ENCODE assay signal across 8 mouse cellular contexts in the genomic region with DNA sequence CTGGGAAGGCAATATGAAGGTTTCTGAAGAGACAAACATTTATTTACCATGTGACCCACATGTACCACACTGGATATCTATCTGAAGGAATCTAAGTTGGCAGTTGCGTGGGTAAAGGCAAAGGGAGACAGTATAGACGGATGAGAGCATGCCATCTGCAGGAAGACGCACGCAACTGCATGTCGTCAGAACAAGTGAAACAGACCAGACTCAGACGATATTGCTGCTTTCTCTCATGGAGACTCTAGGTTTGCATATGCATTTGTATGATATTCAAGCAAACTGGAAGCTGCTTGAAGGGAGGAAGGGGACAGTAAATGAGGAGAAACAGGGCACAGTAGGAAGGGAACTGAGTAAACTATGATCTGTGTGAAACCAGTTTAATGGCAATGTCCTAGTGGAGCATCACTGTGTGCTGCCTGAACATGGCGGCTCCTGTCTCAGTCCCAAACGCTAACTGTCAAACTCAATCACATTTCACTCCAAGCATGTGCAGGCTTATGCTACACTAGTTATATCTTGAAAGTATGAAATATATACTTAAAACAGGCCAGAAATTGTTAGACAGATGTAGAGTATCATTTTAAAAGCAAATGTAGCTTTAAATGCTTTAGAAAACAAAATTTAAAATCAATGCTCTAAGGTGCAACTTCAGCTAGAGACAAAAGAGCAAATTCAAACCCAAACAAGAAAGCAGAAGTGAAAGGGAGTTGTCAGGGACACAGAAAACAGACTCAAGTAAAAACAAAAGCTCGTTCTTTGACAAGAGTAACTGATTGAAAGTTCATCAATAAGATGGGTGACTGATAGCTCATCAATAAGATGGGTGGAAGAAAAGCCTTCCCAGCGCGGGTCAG. TPM values are rescaled to one million over a fixed set of nuclear protein-coding genes. Genes with fewer than 3 reads are reported as not detected.
DNase-seq lines count a peak whose midpoint lies in the region; ATAC-seq lines count a peak whose summit lies in the region.

No protein-coding gene starts in this region.

- peaks cover 22% of the 10 kb centered on the region; the same call in 1 of the 2 replicates for H3K36me3 ChIP-seq in midbrain, embryonic 14.5 days (ENCODE audit: control insufficient read depth, insufficient read depth, low read length)
- no peaks in the 10 kb centered on the region for H3K36me3 ChIP-seq in midbrain, embryonic 16.5 days (ENCODE audit: control insufficient read depth, insufficient read depth, low read length)

- H3K9me3 ChIP-seq in midbrain, embryonic 14.5 days (ENCODE audit: control insufficient read depth, low read length) = no peaks in the 10 kb centered on the region
- H3K9me3 ChIP-seq in midbrain, embryonic 16.5 days (replicated peaks; ENCODE audit: control insufficient read depth, low read length, poor library complexity, severe bottlenecking) = no peaks in the 10 kb centered on the region

- peak; percentile 16 to 22 for DNase-seq in cerebellum, postnatal 14 days
- DNase-seq in cerebellum, adult 11 months = no peak
- peak; percentile 57 for DNase-seq in midbrain, embryonic 14.5 days
- DNase-seq in ovary, postnatal 14 days (ENCODE audit: low spot score) = no peak
- no peak for DNase-seq in frontal cortex, postnatal 36 days (ENCODE audit: low spot score in 2 of 2)

- no peak overlapping the region for H3K4me2 ChIP-seq in midbrain, embryonic 14.5 days (ENCODE audit: low read length)
- no peak overlapping the region for H3K4me2 ChIP-seq in midbrain, embryonic 16.5 days (ENCODE audit: low read length)

- H3K4me1 ChIP-seq in midbrain, embryonic 14.5 days (ENCODE audit: control insufficient read depth, insufficient read depth, low read length) = no peaks in the 10 kb centered on the region
- no peaks in the 10 kb centered on the region for H3K4me1 ChIP-seq in midbrain, embryonic 16.5 days (ENCODE audit: control insufficient read depth, insufficient read depth, low read length)

- ATAC-seq in midbrain, embryonic 14.5 days (ENCODE audit: low FRiP score, low TSS enrichment) = no peak
- ATAC-seq in midbrain, embryonic 16.5 days = no peak
- peak; percentile 92 for ATAC-seq in erythroid progenitor cell, adult 5-6 weeks (replicated peaks; ENCODE audit: low FRiP score, poor library complexity, severe bottlenecking)
- peak; percentile 87 for ATAC-seq in megakaryocyte progenitor cell, adult 5-6 weeks (replicated peaks; ENCODE audit: poor library complexity)

- no peak overlapping the region for H3K27ac ChIP-seq in midbrain, embryonic 14.5 days (replicated peaks; ENCODE audit: low read depth, low read length)
- H3K27ac ChIP-seq in midbrain, embryonic 16.5 days (ENCODE audit: low read length) = no peak overlapping the region

- no peaks in the 10 kb centered on the region for H3K27me3 ChIP-seq in midbrain, embryonic 14.5 days (ENCODE audit: control insufficient read depth, insufficient read depth, low read length)
- H3K27me3 ChIP-seq in midbrain, embryonic 16.5 days (ENCODE audit: control insufficient read depth, insufficient read depth, low read depth, low read length) = no peaks in the 10 kb centered on the region

- no peak overlapping the region for H3K9ac ChIP-seq in midbrain, embryonic 14.5 days (replicated peaks; ENCODE audit: low read length)
- H3K9ac ChIP-seq in midbrain, embryonic 16.5 days (ENCODE audit: low read depth, low read length) = no peak overlapping the region

- H3K4me3 ChIP-seq in midbrain, embryonic 14.5 days (replicated peaks; ENCODE audit: low read depth, low read length) = no peak overlapping the region
- no peak overlapping the region for H3K4me3 ChIP-seq in midbrain, embryonic 16.5 days (ENCODE audit: low read depth, low read length)

- 68% methylated on average over 11 of the region's 11 CpGs for WGBS in midbrain, embryonic 14.5 days
- 67% methylated on average over 11 of the region's 11 CpGs for WGBS in midbrain, embryonic 16.5 days

RNA-seq across cellular contexts. Expression of gene Tex9, which starts 24.2 kb away (rescaled TPM):
- 32.1 and 39.7 TPM in 2 replicates for polyA plus RNA-seq in midbrain, embryonic 14.5 days (2014; fragmentation: Nextera tagmentation; extraction: Ambion mirVana)
- 32.7 and 41.2 TPM in 2 replicates for polyA plus RNA-seq in midbrain, embryonic 16.5 days (2015; fragmentation: Nextera tagmentation; extraction: Ambion mirVana)
- total RNA-seq in erythroid progenitor cell, adult 5-6 weeks (2015; ENCODE audit: low replicate concordance) = 25.9 and 51.1 TPM in 2 replicates
- total RNA-seq in erythroid progenitor cell, adult 5-6 weeks (2017; ENCODE audit: low replicate concordance) = 58.1 and 61.0 TPM in 2 replicates
- 8.8 and 17.7 TPM in 2 replicates for total RNA-seq in megakaryocyte progenitor cell, adult 5-6 weeks (2015)
- total RNA-seq in megakaryocyte progenitor cell, adult 5-6 weeks (2017) = 23.1 and 38.9 TPM in 2 replicates

RNA-seq across cellular contexts. Expression of gene Mns1, which starts 30.0 kb away (rescaled TPM):
- 4.9 and 10.3 TPM in 2 replicates for polyA plus RNA-seq in midbrain, embryonic 14.5 days (2014; fragmentation: Nextera tagmentation; extraction: Ambion mirVana)
- polyA plus RNA-seq in midbrain, embryonic 16.5 days (2015; fragmentation: Nextera tagmentation; extraction: Ambion mirVana) = 6.3 and 6.6 TPM in 2 replicates
- 177 and 188 TPM in 2 replicates for total RNA-seq in erythroid progenitor cell, adult 5-6 weeks (2015; ENCODE audit: low replicate concordance)
- total RNA-seq in erythroid progenitor cell, adult 5-6 weeks (2017; ENCODE audit: low replicate concordance) = 146 and 157 TPM in 2 replicates
- 59.4 and 83.2 TPM in 2 replicates for total RNA-seq in megakaryocyte progenitor cell, adult 5-6 weeks (2015)
- 89.7 and 128 TPM in 2 replicates for total RNA-seq in megakaryocyte progenitor cell, adult 5-6 weeks (2017)

Comparison
In these comparisons a context has a peak if more than half of its experiments do, and no peak if none do; other contexts are left out.
1. DNase-seq: peak in cerebellum, postnatal 14 days (2 of 2) and midbrain, embryonic 14.5 days (single experiment); none in cerebellum, adult 11 months (single experiment), ovary, postnatal 14 days (single experiment) and frontal cortex, postnatal 36 days (0 of 2).
2. ATAC-seq: peak in erythroid progenitor cell, adult 5-6 weeks (single experiment) and megakaryocyte progenitor cell, adult 5-6 weeks (single experiment); none in midbrain, embryonic 14.5 days (single experiment) and midbrain, embryonic 16.5 days (single experiment).